Mouse (Mus musculus): ENCODE measurements around the gene Bcdin3d. TPM values are rescaled to one million over a fixed set of nuclear protein-coding genes. Genes with fewer than 3 reads are reported as not detected.

Gene Bcdin3d
- total and polyA plus RNA-seq, 3 experiments, result 7.8 to 31.3 (median 13.7) TPM

GRCm38 (mm10) chr15:99516715-99517114 lies 42.2 kb upstream of the Bcdin3d start:
- no peaks in the 10 kb centered on the region for H3K36me3 ChIP-seq (ENCODE audit: control insufficient read depth in 1 of 2, insufficient read depth in 2 of 2, low read length in 2 of 2)
- H3K9me3 ChIP-seq (replicated peaks; ENCODE audit: insufficient read depth, low read length), result no peaks in the 10 kb centered on the region
- TF ChIP-seq USF1 (IDR thresholded peaks at IDR 0.05; ENCODE audit: low read depth, low read length) (no peak), MYC (IDR thresholded peaks at IDR 0.05; ENCODE audit: low read depth, low read length) (no peak), CTCF (IDR thresholded peaks at IDR 0.05 in 2 of 3, conservative IDR thresholded peaks at IDR 0.05 in 1 of 3; ENCODE audit: control insufficient read depth in 1 of 3, insufficient read depth in 1 of 3, low read depth in 2 of 3, low read length in 3 of 3, poor library complexity in 1 of 3, severe bottlenecking in 1 of 3) (no peak), POLR2AphosphoS2 (IDR thresholded peaks at IDR 0.05; ENCODE audit: low read length) (no peak), MEF2A (IDR thresholded peaks at IDR 0.05; ENCODE audit: extremely low read depth, insufficient replicate concordance, low read depth, low read length, poor library complexity, severe bottlenecking) (no peak), CHD1 (IDR thresholded peaks at IDR 0.05; ENCODE audit: low read depth, low read length) (no peak), BHLHE40 (IDR thresholded peaks at IDR 0.05; ENCODE audit: borderline replicate concordance, low read depth, low read length) (no peak), SMC3 (IDR thresholded peaks at IDR 0.05; ENCODE audit: low read depth, low read length) (no peak), ETS1 (IDR thresholded peaks at IDR 0.05; ENCODE audit: low read depth, low read length) (no peak), ZKSCAN1 (IDR thresholded peaks at IDR 0.05; ENCODE audit: low read depth, low read length) (no peak), RCOR1 (IDR thresholded peaks at IDR 0.05; ENCODE audit: low read depth, low read length) (no peak), HCFC1 (IDR thresholded peaks at IDR 0.05; ENCODE audit: low read depth, low read length) (no peak), SIN3A (IDR thresholded peaks at IDR 0.05; ENCODE audit: low read length) (no peak), MXI1 (IDR thresholded peaks at IDR 0.05; ENCODE audit: low read depth, low read length) (no peak), ELF1 (IDR thresholded peaks at IDR 0.05; ENCODE audit: low read depth, low read length) (no peak), E2F4 (IDR thresholded peaks at IDR 0.05; ENCODE audit: borderline replicate concordance, low read depth, low read length) (no peak), USF2 (IDR thresholded peaks at IDR 0.05; ENCODE audit: borderline replicate concordance in 1 of 2, insufficient read depth in 1 of 2, low read depth in 1 of 2, low read length in 2 of 2) (no peak), TAL1 (IDR thresholded peaks at IDR 0.05; ENCODE audit: low read length) (no peak)
- H3K4me3 ChIP-seq (ENCODE audit: control insufficient read depth in 1 of 2, insufficient read depth in 1 of 2, low read depth in 2 of 2, low read length in 2 of 2), result no peak overlapping the region
- 0 out of 4 replicates have a peak, but pooled peaks cover 0 to 2% of the 10 kb centered on the region in 2 experiments for H3K4me1 ChIP-seq (ENCODE audit: control insufficient read depth in 1 of 2, insufficient read depth in 2 of 2, low read length in 2 of 2)
- no peak overlapping the region for H3K27ac ChIP-seq (ENCODE audit: control insufficient read depth, low read depth, low read length)
- H3K9ac ChIP-seq (ENCODE audit: control insufficient read depth, low read depth, low read length, poor library complexity, severe bottlenecking), result no peak overlapping the region
- peaks cover 0 to 2% of the 10 kb centered on the region in 2 experiments; a peak in 1 of 4 replicates for H3K27me3 ChIP-seq (ENCODE audit: control insufficient read depth in 1 of 2, insufficient read depth in 2 of 2, low read length in 2 of 2)
- no peaks in the 10 kb centered on the region for H3K79me2 ChIP-seq (ENCODE audit: control insufficient read depth, insufficient read depth, low read length, poor library complexity)
- DNase-seq (ENCODE audit: low read depth, low spot score), result no peak

GRCm38 (mm10) chr15:99511797-99512525 lies 37.4 kb upstream of the Bcdin3d start:
- Histone ChIP-seq H3K9me3 (replicated peaks; ENCODE audit: insufficient read depth, low read length) (no peaks in the 10 kb centered on the region), H3K27me3 (ENCODE audit: control insufficient read depth in 1 of 2, insufficient read depth in 2 of 2, low read length in 2 of 2) (peaks cover 11% of the 10 kb centered on the region in 2 experiments), H3K4me3 (ENCODE audit: control insufficient read depth in 1 of 2, insufficient read depth in 1 of 2, low read depth in 2 of 2, low read length in 2 of 2) (no peak overlapping the region), H3K27ac (ENCODE audit: control insufficient read depth, low read depth, low read length) (no peak overlapping the region), H3K9ac (ENCODE audit: control insufficient read depth, low read depth, low read length, poor library complexity, severe bottlenecking) (no peak overlapping the region), H3K4me1 (ENCODE audit: control insufficient read depth in 1 of 2, insufficient read depth in 2 of 2, low read length in 2 of 2) (no peaks in the 10 kb centered on the region), H3K79me2 (ENCODE audit: control insufficient read depth, insufficient read depth, low read length, poor library complexity) (no peaks in the 10 kb centered on the region), H3K36me3 (ENCODE audit: control insufficient read depth in 1 of 2, insufficient read depth in 2 of 2, low read length in 2 of 2) (no peaks in the 10 kb centered on the region)
- no peak for TF ChIP-seq CHD2 (IDR thresholded peaks at IDR 0.05; ENCODE audit: low read length)
- no peak for DNase-seq (ENCODE audit: low read depth, low spot score)
